Mouse (Mus musculus) liver, adult 2 months (tissue): ENCODE measurements around the gene Tnik. TPM values are rescaled to one million over a fixed set of nuclear protein-coding genes. Genes with fewer than 3 reads are reported as not detected.

Experiments
- DNase-seq: peaks from one replicate; pipeline ENCODE4 v3.0.0-alpha.2; 2011; ENCODE audit warnings: low read depth, low spot score; ENCODE audit errors: extremely low read depth
- H3K27ac ChIP-seq: fragments of 200-500 bp; replicated peaks from 2 replicates; pipeline ENCODE4 v1.5.1; 2012; ENCODE audit warnings: low read depth, mild to moderate bottlenecking, control low read depth, inconsistent platforms, low read length; ENCODE audit not compliant: insufficient read depth
- H3K27me3 ChIP-seq: fragments of 200-500 bp; 2 replicates; pipeline ENCODE4 v1.6.1; 2012; ENCODE audit warnings: mild to moderate bottlenecking, moderate library complexity, low read length, inconsistent platforms; ENCODE audit not compliant: control insufficient read depth, insufficient read depth
- H3K36me3 ChIP-seq: fragments of 200-500 bp; 2 replicates; pipeline ENCODE4 v1.6.1; 2012; ENCODE audit warnings: low read length, inconsistent platforms; ENCODE audit not compliant: control insufficient read depth, insufficient read depth
- H3K4me1 ChIP-seq: fragments of 200-500 bp; 2 replicates; pipeline ENCODE4 v1.6.1; 2011; ENCODE audit warnings: low read length; ENCODE audit not compliant: control insufficient read depth, insufficient read depth
- H3K4me3 ChIP-seq: fragments of 200-500 bp; 2 replicates; pipeline ENCODE4 v1.5.1; 2011; ENCODE audit warnings: low read depth, mild to moderate bottlenecking, control low read depth, low read length, moderate library complexity; ENCODE audit not compliant: insufficient read depth
- H3K79me2 ChIP-seq: fragments of 200-500 bp; 2 replicates; pipeline ENCODE4 v1.6.1; 2012; ENCODE audit warnings: inconsistent platforms, mild to moderate bottlenecking, low read length, moderate library complexity; ENCODE audit not compliant: control insufficient read depth, insufficient read depth
- H3K9ac ChIP-seq: fragments of 200-500 bp; 2 replicates; pipeline ENCODE4 v1.6.1; 2012; ENCODE audit warnings: low read depth, mild to moderate bottlenecking, control low read depth, inconsistent platforms, low read length
- CTCF ChIP-seq: fragments of 200-500 bp; IDR thresholded peaks from 2 replicates; pipeline ENCODE4 v1.5.1; 2011; ENCODE audit warnings: low read depth, low read length, control low read depth
- POLR2A ChIP-seq: fragments of 200-500 bp; IDR thresholded peaks from 2 replicates; pipeline ENCODE4 v1.6.1; 2011; ENCODE audit warnings: low read length, control low read depth; ENCODE audit not compliant: insufficient read depth; ENCODE audit errors: extremely low read depth
- WGBS: fragments of 180-500 bp; shearing (Covaris S2); methylation state at CpG from one replicate; pipeline ENCODE4 v1.1.7; 2018; 5-methylcytosine and 5-hydroxymethylcytosine counted together
- polyA plus RNA-seq: library from polyadenylated mRNA; depleted of rRNA; stranded (reverse); fragments of >200 nt; gene quantifications from 2 replicates; pipeline ENCODE4 v1.2.3, GENCODE M21; 2012
- total RNA-seq: library from RNA; depleted of rRNA; stranded (reverse); fragments of >200 nt; gene quantifications from 2 replicates; pipeline ENCODE4 v1.2.3, GENCODE M21; 2014

Tnik gene
- total and polyA plus RNA-seq, 2 experiments: 1.2 to 2.8 TPM

- H3K27me3 ChIP-seq: no peaks in the 10 kb centered on the region
- no peak overlapping the region for H3K9ac ChIP-seq
- 92% methylated on average over 6 of the region's 6 CpGs for WGBS
Measured at GRCm38 (mm10) chr3:28361056-28361455, 98.0 kb downstream of the Tnik start.

GRCm38 (mm10) chr3:28363441-28364125 lies 100.6 kb downstream of the Tnik start:
- no peaks in the 10 kb centered on the region for H3K27me3 ChIP-seq
- no peak overlapping the region for H3K4me3 ChIP-seq
- H3K27ac ChIP-seq: no peak overlapping the region
- 79% methylated on average over 5 of the region's 5 CpGs for WGBS
- H3K4me1 ChIP-seq: no peaks in the 10 kb centered on the region
- TF ChIP-seq POLR2A: no peak
- no peak for TF ChIP-seq CTCF
- DNase-seq: no peak
- no peaks in the 10 kb centered on the region for H3K79me2 ChIP-seq
- H3K9ac ChIP-seq: no peak overlapping the region
- no peaks in the 10 kb centered on the region for H3K36me3 ChIP-seq

More at GRCm38 (mm10) chr3:28361056-28361455, 98.0 kb downstream of the Tnik start:
- no peak for TF ChIP-seq POLR2A
- TF ChIP-seq CTCF: no peak
- H3K36me3 ChIP-seq: no peaks in the 10 kb centered on the region
- H3K4me1 ChIP-seq: no peaks in the 10 kb centered on the region
- no peaks in the 10 kb centered on the region for H3K79me2 ChIP-seq
- H3K4me3 ChIP-seq: no peak overlapping the region
- no peak overlapping the region for H3K27ac ChIP-seq
- DNase-seq: no peak

GRCm38 (mm10) chr3:28368746-28369145 lies 105.7 kb downstream of the Tnik start:
- no peak for DNase-seq
- WGBS: 82% methylated on average over 5 of the region's 5 CpGs
- no peak overlapping the region for H3K27ac ChIP-seq
- TF ChIP-seq CTCF: no peak
- no peak overlapping the region for H3K4me3 ChIP-seq
- H3K27me3 ChIP-seq: no peaks in the 10 kb centered on the region
- H3K4me1 ChIP-seq: no peaks in the 10 kb centered on the region
- H3K9ac ChIP-seq: no peak overlapping the region
- no peaks in the 10 kb centered on the region for H3K36me3 ChIP-seq
- H3K79me2 ChIP-seq: no peaks in the 10 kb centered on the region

- 89% methylated on average over 1 of the region's 1 CpGs for WGBS
- Histone ChIP-seq H3K27ac (no peak overlapping the region), H3K9ac (no peak overlapping the region), H3K4me1 (no peaks in the 10 kb centered on the region), H3K36me3 (no peaks in the 10 kb centered on the region), H3K79me2 (no peaks in the 10 kb centered on the region), H3K4me3 (no peak overlapping the region), H3K27me3 (no peaks in the 10 kb centered on the region)
- no peak for TF ChIP-seq POLR2A
- TF ChIP-seq CTCF: no peak
- DNase-seq: no peak
Measured at GRCm38 (mm10) chr3:28369266-28369665, 106.3 kb downstream of the Tnik start.

GRCm38 (mm10) chr3:28369698-28370097 lies 106.7 kb downstream of the Tnik start:
- Histone ChIP-seq H3K4me3 (no peak overlapping the region), H3K27me3 (no peaks in the 10 kb centered on the region), H3K9ac (no peak overlapping the region), H3K36me3 (no peaks in the 10 kb centered on the region), H3K79me2 (no peaks in the 10 kb centered on the region), H3K4me1 (no peaks in the 10 kb centered on the region), H3K27ac (no peak overlapping the region)
- TF ChIP-seq POLR2A (no peak), CTCF (no peak)
- WGBS: 71% methylated on average over 5 of the region's 5 CpGs
- DNase-seq: no peak

- no peak overlapping the region for H3K9ac ChIP-seq
Measured at GRCm38 (mm10) chr3:28371583-28371982, 108.6 kb downstream of the Tnik start.

More at GRCm38 (mm10) chr3:28371583-28371982, 108.6 kb downstream of the Tnik start:
- no peak overlapping the region for H3K4me3 ChIP-seq
- H3K4me1 ChIP-seq: no peaks in the 10 kb centered on the region
- 97% methylated on average over 1 of the region's 1 CpGs for WGBS
- H3K27me3 ChIP-seq: no peaks in the 10 kb centered on the region
- TF ChIP-seq POLR2A (no peak), CTCF (no peak)
- no peak overlapping the region for H3K27ac ChIP-seq
- no peaks in the 10 kb centered on the region for H3K36me3 ChIP-seq
- H3K79me2 ChIP-seq: no peaks in the 10 kb centered on the region
- DNase-seq: peak; percentile 8
